Mouse (Mus musculus) G1E (cell line): ENCODE data around the gene Comtd1. TPM values are rescaled to one million over a fixed set of nuclear protein-coding genes. Genes with fewer than 3 reads are reported as not detected.
A peak's percentile ranks its signal among the peaks of the same experiment; 100 is the strongest.

Source experiments
- ATAC-seq: 2 replicates; pipeline ENCODE4 v1.8.0; 2016; ENCODE audit warnings: mild to moderate bottlenecking; ENCODE audit not compliant: insufficient number of reproducible peaks, poor library complexity, low FRiP score, severe bottlenecking; ENCODE audit errors: extremely low read depth
- DNase-seq: peaks from one replicate; pipeline ENCODE4 v3.0.0; 2012; ENCODE audit warnings: low spot score
- H3K27me3 ChIP-seq: 2 replicates; pipeline ENCODE4 v1.6.1; 2012; ENCODE audit warnings: mild to moderate bottlenecking, low read length, inconsistent platforms; ENCODE audit not compliant: insufficient read depth
- H3K36me3 ChIP-seq: replicated peaks from 2 replicates; pipeline ENCODE3; 2012; ENCODE audit warnings: mild to moderate bottlenecking, inconsistent platforms
- H3K4me1 ChIP-seq: 2 replicates; pipeline ENCODE4 v1.6.1; 2012; ENCODE audit warnings: low read depth, low read length, inconsistent platforms, mixed read lengths; ENCODE audit not compliant: insufficient read depth
- H3K4me3 ChIP-seq: 2 replicates; pipeline ENCODE4 v1.5.1; 2012; ENCODE audit warnings: low read depth, mild to moderate bottlenecking, inconsistent platforms, low read length, moderate library complexity, mixed read lengths
- H3K9me3 ChIP-seq: replicated peaks from 2 replicates; pipeline ENCODE4 v1.6.1; 2012; ENCODE audit warnings: inconsistent platforms
- CTCF ChIP-seq: IDR thresholded peaks from 2 replicates; pipeline ENCODE4 v1.5.1; 2012; ENCODE audit warnings: low read depth, low read length, inconsistent platforms, mixed read lengths
- GATA1 ChIP-seq: IDR thresholded peaks from 2 replicates; pipeline ENCODE4 v1.6.1; 2012; ENCODE audit warnings: borderline replicate concordance, low read length, inconsistent platforms, mixed read lengths
- GATA2 ChIP-seq: IDR thresholded peaks from 2 replicates; pipeline ENCODE4 v1.6.1; 2012; ENCODE audit warnings: low read depth, low read length, inconsistent platforms, borderline replicate concordance
- POLR2AphosphoS5 ChIP-seq: IDR thresholded peaks from 2 replicates; pipeline ENCODE4 v1.6.1; 2012; ENCODE audit warnings: low read depth, low read length, inconsistent platforms; ENCODE audit not compliant: insufficient replicate concordance
- TAL1 ChIP-seq: conservative IDR thresholded peaks from 2 replicates; pipeline ENCODE4 v1.6.1; 2012; ENCODE audit warnings: low read depth, low read length, inconsistent platforms, mixed read lengths
- polyA plus RNA-seq: library from polyadenylated mRNA; stranded (reverse); fragments of >175 nt; gene quantifications from 2 replicates; pipeline ENCODE4 v1.2.3, GENCODE M21; 2012
- total RNA-seq, 2 experiments: library from RNA; stranded (forward) in 1 of 2; stranded (reverse) in 1 of 2; fragments of 200-1000 nt in 1 of 2; fragments of >200 nt in 1 of 2; fragmentation: Nextera tagmentation in 1 of 2; gene quantifications; 2 replicates each; pipeline ENCODE4 v1.2.3; 2014 to 2017

Gene Comtd1
- total and polyA plus RNA-seq, 3 experiments = 20.6 to 49.2 (median 23.3) TPM

GRCm38 (mm10) chr14:21856886-21857285 is 8.1 kb upstream of the Comtd1 start:
- DNase-seq (no peak), ATAC-seq (no peak)
- Histone ChIP-seq H3K27me3 (peaks cover 16% of the 10 kb centered on the region; the same call in 1 of the 2 replicates), H3K36me3 (no peaks in the 10 kb centered on the region), H3K9me3 (no peaks in the 10 kb centered on the region), H3K4me1 (peaks cover 35% of the 10 kb centered on the region), H3K4me3 (no peak overlapping the region)
- TF ChIP-seq GATA1 (no peak), CTCF (no peak), TAL1 (no peak), GATA2 (no peak), POLR2AphosphoS5 (no peak)

- DNase-seq = no peak
- TF ChIP-seq CTCF (no peak), GATA2 (no peak), GATA1 (no peak), POLR2AphosphoS5 (no peak), TAL1 (no peak)
- H3K27me3 ChIP-seq = peaks cover 14% of the 10 kb centered on the region; the same call in 1 of the 2 replicates
- peaks cover 44% of the 10 kb centered on the region for H3K4me1 ChIP-seq
- no peaks in the 10 kb centered on the region for H3K9me3 ChIP-seq
- no peak for ATAC-seq
- H3K4me3 ChIP-seq = no peak overlapping the region
- peaks cover 3% of the 10 kb centered on the region for H3K36me3 ChIP-seq
Observed at GRCm38 (mm10) chr14:21855961-21856360, 7.2 kb upstream of the Comtd1 start.

- ATAC-seq (no peak), DNase-seq (no peak)
- H3K36me3 ChIP-seq = peaks cover 11% of the 10 kb centered on the region
- no peak overlapping the region for H3K4me3 ChIP-seq
- peaks cover 61% of the 10 kb centered on the region for H3K4me1 ChIP-seq
- H3K9me3 ChIP-seq = no peaks in the 10 kb centered on the region
- no peak for TF ChIP-seq TAL1
- TF ChIP-seq POLR2AphosphoS5 = no peak
- TF ChIP-seq CTCF = no peak
- TF ChIP-seq GATA1 = no peak
- H3K27me3 ChIP-seq = peaks cover 11% of the 10 kb centered on the region; the same call in 1 of the 2 replicates
Observed at GRCm38 (mm10) chr14:21854271-21854670, 5.5 kb upstream of the Comtd1 start.

- Histone ChIP-seq H3K4me1 (peaks cover 68% of the 10 kb centered on the region), H3K27me3 (peaks cover 11% of the 10 kb centered on the region; the same call in 1 of the 2 replicates), H3K9me3 (no peaks in the 10 kb centered on the region), H3K4me3 (peak overlapping the region; percentile 52; the same call in 1 of the 2 replicates), H3K36me3 (peaks cover 11% of the 10 kb centered on the region)
- no peak for ATAC-seq
- DNase-seq = peak; percentile 68
- TF ChIP-seq GATA2 (no peak), CTCF (peak; percentile 46; the same call in 1 of the 2 replicates)
Observed at GRCm38 (mm10) chr14:21853456-21854109, 4.8 kb upstream of the Comtd1 start.

GRCm38 (mm10) chr14:21851996-21852791 is 3.4 kb upstream of the Comtd1 start:
- peaks cover 20% of the 10 kb centered on the region for H3K36me3 ChIP-seq
- ATAC-seq (no peak), DNase-seq (no peak)
- no peaks in the 10 kb centered on the region for H3K9me3 ChIP-seq
- TF ChIP-seq TAL1 = no peak
- no peak for TF ChIP-seq GATA1
- TF ChIP-seq GATA2 = no peak
- TF ChIP-seq CTCF = no peak
- TF ChIP-seq POLR2AphosphoS5 = no peak
- H3K4me1 ChIP-seq = peaks cover 81% of the 10 kb centered on the region
- H3K4me3 ChIP-seq = no peak overlapping the region; the same call in 1 of the 2 replicates
- H3K27me3 ChIP-seq = peaks cover 9% of the 10 kb centered on the region; the same call in 1 of the 2 replicates

GRCm38 (mm10) chr14:21850419-21851127 is 1.8 kb upstream of the Comtd1 start:
- H3K27me3 ChIP-seq = no peaks in the 10 kb centered on the region
- peak; percentile 10 for ATAC-seq
- no peak for TF ChIP-seq CTCF
- TF ChIP-seq TAL1 = peak; percentile 82

More at GRCm38 (mm10) chr14:21850419-21851127, 1.8 kb upstream of the Comtd1 start:
- Histone ChIP-seq H3K9me3 (no peaks in the 10 kb centered on the region), H3K4me1 (peaks cover 96% of the 10 kb centered on the region), H3K36me3 (peaks cover 36% of the 10 kb centered on the region), H3K4me3 (peak overlapping the region; percentile 65; the same call in 1 of the 2 replicates)
- no peak for DNase-seq
